Mouse (Mus musculus) MEL (cell line): ENCODE measurements at regions not wholly inside any gene's neighbourhood (a gene's known extent, or its start where the extent isn't known, plus 50 kb on each side); places are given as distances from the start of the nearest gene placed in this dataset.

Source experiments
- DNase-seq: peaks from one replicate; pipeline ENCODE4 v3.0.0; 2011; ENCODE audit warnings: low read depth, low spot score
- H3K27ac ChIP-seq: 2 replicates; pipeline ENCODE4 v1.5.1; 2012; ENCODE audit warnings: low read depth, mild to moderate bottlenecking, control low read depth, low read length, moderate library complexity; ENCODE audit not compliant: control insufficient read depth
- H3K27me3 ChIP-seq, 2 experiments: fragments of 150-350 bp in 1 of 2; sonication (generic) in 1 of 2; 2 replicates each; pipeline ENCODE4 v1.6.1; 2012; ENCODE audit warnings: low read length in 2 of 2, mild to moderate bottlenecking in 2 of 2, improper control_type of control experiment in 1 of 2, moderate library complexity in 1 of 2; ENCODE audit not compliant: insufficient read depth in 2 of 2, control insufficient read depth in 1 of 2
- H3K36me3 ChIP-seq, 2 experiments: 2 replicates each; pipeline ENCODE4 v1.6.1; 2012 to 2014; ENCODE audit warnings: low read length in 2 of 2, improper control_type of control experiment in 1 of 2, inconsistent platforms in 1 of 2, mild to moderate bottlenecking in 1 of 2; ENCODE audit not compliant: insufficient read depth in 2 of 2, control insufficient read depth in 1 of 2
- H3K4me1 ChIP-seq, 2 experiments: fragments of 150-350 bp in 1 of 2; sonication (generic) in 1 of 2; 2 replicates each; pipeline ENCODE4 v1.6.1; 2012; ENCODE audit warnings: low read length in 2 of 2, improper control_type of control experiment in 1 of 2, mild to moderate bottlenecking in 1 of 2; ENCODE audit not compliant: insufficient read depth in 2 of 2, control insufficient read depth in 1 of 2
- H3K4me3 ChIP-seq, 2 experiments: fragments of 150-350 bp in 1 of 2; sonication (generic) in 1 of 2; 2 replicates each; pipeline ENCODE4 v1.5.1; 2012; ENCODE audit warnings: low read depth in 2 of 2, low read length in 2 of 2, mild to moderate bottlenecking in 2 of 2, moderate library complexity in 2 of 2, control low read depth in 1 of 2, improper control_type of control experiment in 1 of 2; ENCODE audit not compliant: control insufficient read depth in 1 of 2, insufficient read depth in 1 of 2
- H3K79me2 ChIP-seq: 2 replicates; pipeline ENCODE4 v1.6.1; 2012; ENCODE audit warnings: mild to moderate bottlenecking, low read length, moderate library complexity; ENCODE audit not compliant: control insufficient read depth, poor library complexity, insufficient read depth
- H3K9ac ChIP-seq: 2 replicates; pipeline ENCODE4 v1.6.1; 2012; ENCODE audit warnings: low read depth, mild to moderate bottlenecking, control low read depth, low read length, moderate library complexity; ENCODE audit not compliant: control insufficient read depth, poor library complexity, severe bottlenecking
- H3K9me3 ChIP-seq: fragments of 150-350 bp; sonication (generic); replicated peaks from 2 replicates; pipeline ENCODE4 v1.6.1; 2012; ENCODE audit warnings: mild to moderate bottlenecking, low read length, improper control_type of control experiment, moderate library complexity; ENCODE audit not compliant: insufficient read depth
- BHLHE40 ChIP-seq: IDR thresholded peaks from 2 replicates; pipeline ENCODE4 v1.6.1; 2012; ENCODE audit warnings: low read depth, mild to moderate bottlenecking, inconsistent platforms, low read length, improper control_type of control experiment, borderline replicate concordance
- CHD1 ChIP-seq: IDR thresholded peaks from 2 replicates; pipeline ENCODE4 v1.6.1; 2012; ENCODE audit warnings: low read depth, mild to moderate bottlenecking, inconsistent platforms, low read length, improper control_type of control experiment
- CTCF ChIP-seq, 3 experiments: IDR thresholded peaks in 2 of 3; conservative IDR thresholded peaks in 1 of 3; 2 replicates each; pipeline ENCODE4 v1.5.1; 2011 to 2012; ENCODE audit warnings: low read length in 3 of 3, low read depth in 2 of 3, mild to moderate bottlenecking in 2 of 3, improper control_type of control experiment in 1 of 3, inconsistent platforms in 1 of 3, mixed read lengths in 1 of 3, moderate library complexity in 1 of 3; ENCODE audit not compliant: control insufficient read depth in 1 of 3, insufficient read depth in 1 of 3, poor library complexity in 1 of 3, severe bottlenecking in 1 of 3
- GATA1 ChIP-seq: IDR thresholded peaks from 2 replicates; pipeline ENCODE4 v1.6.1; 2011; ENCODE audit warnings: low read depth, low read length, improper control_type of control experiment
- JUND ChIP-seq: IDR thresholded peaks from 2 replicates; pipeline ENCODE4 v1.6.1; 2011; ENCODE audit warnings: low read depth, mild to moderate bottlenecking, improper control_type of control experiment, low read length
- MAFK ChIP-seq: IDR thresholded peaks from 2 replicates; pipeline ENCODE4 v1.6.1; 2011; ENCODE audit warnings: low read depth, mild to moderate bottlenecking, low read length, improper control_type of control experiment, borderline replicate concordance
- MAX ChIP-seq: IDR thresholded peaks from 2 replicates; pipeline ENCODE4 v1.6.1; 2011; ENCODE audit warnings: low read length, improper control_type of control experiment
- MAZ ChIP-seq: IDR thresholded peaks from 2 replicates; pipeline ENCODE4 v1.6.1; 2012; ENCODE audit warnings: low read depth, mild to moderate bottlenecking, inconsistent platforms, low read length, improper control_type of control experiment
- MXI1 ChIP-seq: IDR thresholded peaks from 2 replicates; pipeline ENCODE4 v1.6.1; 2011; ENCODE audit warnings: mild to moderate bottlenecking, low read depth, low read length, improper control_type of control experiment
- POLR2AphosphoS5 ChIP-seq: IDR thresholded peaks from 2 replicates; pipeline ENCODE4 v1.6.1; 2012; ENCODE audit warnings: low read depth, borderline replicate concordance, mild to moderate bottlenecking, inconsistent platforms, low read length, moderate library complexity, mixed read lengths
- RCOR1 ChIP-seq: IDR thresholded peaks from 2 replicates; pipeline ENCODE4 v1.6.1; 2012; ENCODE audit warnings: low read depth, mild to moderate bottlenecking, inconsistent platforms, low read length, improper control_type of control experiment
- SIN3A ChIP-seq: IDR thresholded peaks from 2 replicates; pipeline ENCODE4 v1.6.1; 2012; ENCODE audit warnings: low read length, improper control_type of control experiment, inconsistent platforms
- TAL1 ChIP-seq: IDR thresholded peaks from 2 replicates; pipeline ENCODE4 v1.6.1; 2012; ENCODE audit warnings: mild to moderate bottlenecking, inconsistent platforms, low read length, moderate library complexity, mixed read lengths
- TBP ChIP-seq: IDR thresholded peaks from 2 replicates; pipeline ENCODE4 v1.8.0; 2011; ENCODE audit warnings: low read depth, low read length, improper control_type of control experiment
- USF1 ChIP-seq: IDR thresholded peaks from 2 replicates; pipeline ENCODE4 v1.6.1; 2014; ENCODE audit warnings: low read depth, mild to moderate bottlenecking, inconsistent platforms, low read length, improper control_type of control experiment, moderate library complexity
- ZNF384 ChIP-seq: IDR thresholded peaks from 2 replicates; pipeline ENCODE4 v1.6.1; 2012; ENCODE audit warnings: low read depth, mild to moderate bottlenecking, inconsistent platforms, low read length, improper control_type of control experiment

- Histone ChIP-seq H3K9me3 (no peaks in the 10 kb centered on the region), H3K9ac (no peak overlapping the region; the same call in 1 of the 2 replicates), H3K27me3 (peaks cover 1 to 2% of the 10 kb centered on the region in 2 experiments; a peak in 2 of 4 replicates), H3K36me3 (no peaks in the 10 kb centered on the region; a peak in 1 of 4 replicates), H3K27ac (no peak overlapping the region), H3K4me1 (peaks cover 0 to 10% of the 10 kb centered on the region in 2 experiments; a peak in 3 of 4 replicates), H3K79me2 (no peaks in the 10 kb centered on the region), H3K4me3 (no peak overlapping the region)
- DNase-seq, result peak; percentile 32
- TF ChIP-seq BHLHE40, result no peak
- TF ChIP-seq MXI1, result 0 out of 2 replicates have a peak, but pooled peaks have one; percentile 23
- peak; percentile 65; the same call in 1 of the 2 replicates for TF ChIP-seq USF1
These were observed 78.5 kb downstream of the Spata18 start for GRCm38 (mm10) chr5:73729646-73730045.

GRCm38 (mm10) chr5:73731423-73731822 lies 80.2 kb downstream of the Spata18 start:
- no peak for DNase-seq
- Histone ChIP-seq H3K4me1 (peaks cover 0 to 10% of the 10 kb centered on the region in 2 experiments; a peak in 3 of 4 replicates), H3K27ac (no peak overlapping the region), H3K9me3 (no peaks in the 10 kb centered on the region), H3K9ac (no peak overlapping the region), H3K36me3 (no peaks in the 10 kb centered on the region; a peak in 1 of 4 replicates), H3K79me2 (no peaks in the 10 kb centered on the region), H3K4me3 (no peak overlapping the region), H3K27me3 (peaks cover 1% of the 10 kb centered on the region in 2 experiments; a peak in 1 of 4 replicates)
- TF ChIP-seq ZNF384 (0 out of 2 replicates have a peak, but pooled peaks have one; percentile 13), MAFK (no peak)

GRCm38 (mm10) chr5:73731991-73732565 lies 80.9 kb downstream of the Spata18 start:
- H3K4me3 ChIP-seq, result no peak overlapping the region
- H3K27me3 ChIP-seq, result peaks cover 1% of the 10 kb centered on the region in 2 experiments; a peak in 1 of 4 replicates
- peaks cover 0 to 10% of the 10 kb centered on the region in 2 experiments; a peak in 3 of 4 replicates for H3K4me1 ChIP-seq
- no peak overlapping the region for H3K27ac ChIP-seq
- no peaks in the 10 kb centered on the region; a peak in 1 of 4 replicates for H3K36me3 ChIP-seq
- TF ChIP-seq MAX (no peak), TBP (no peak), CTCF (IDR thresholded peaks at IDR 0.05 in 2 of 3, conservative IDR thresholded peaks at IDR 0.05 in 1 of 3; ENCODE audit: control insufficient read depth in 1 of 3, insufficient read depth in 1 of 3, low read depth in 2 of 3, low read length in 3 of 3, poor library complexity in 1 of 3, severe bottlenecking in 1 of 3) (no peak), POLR2AphosphoS5 (no peak), RCOR1 (no peak), GATA1 (no peak), TAL1 (no peak), CHD1 (no peak), JUND (no peak), BHLHE40 (no peak), MAZ (no peak), SIN3A (no peak)
- TF ChIP-seq, all 39 proteins: peak for 0
- no peak overlapping the region for H3K9ac ChIP-seq
- DNase-seq, result no peak
- no peaks in the 10 kb centered on the region for H3K9me3 ChIP-seq
- no peaks in the 10 kb centered on the region for H3K79me2 ChIP-seq
